Comparison of ENCODE assay signal across 13 mouse cellular contexts in genomic region chr2:76970204-76970603, GRCm38 (mm10). TPM values are rescaled to one million over a fixed set of nuclear protein-coding genes. Genes with fewer than 3 reads are reported as not detected.
"Had no signal": no experiment of that assay in that cellular context is flagged by ENCODE, and none has a peak within 500 bp of the region (broad histone marks: within the 10 kb centered on the region; RNA-seq: fewer than 3 reads in every experiment).

No protein-coding gene starts in this region.

- H3K9ac ChIP-seq: limb, embryonic 15.5 days; liver, embryonic 12.5 days; lung, embryonic 15.5 days; midbrain, embryonic 13.5 days; neural tube, embryonic 13.5 days had no signal

- H3K4me2 ChIP-seq: limb, embryonic 15.5 days; liver, embryonic 12.5 days; lung, embryonic 15.5 days; midbrain, embryonic 13.5 days; neural tube, embryonic 13.5 days had no signal

- H3K9me3 ChIP-seq: limb, embryonic 15.5 days; liver, embryonic 12.5 days; lung, embryonic 15.5 days; midbrain, embryonic 13.5 days; neural tube, embryonic 13.5 days had no signal

- H3K27ac ChIP-seq: left cerebral cortex, adult 2 months; limb, embryonic 15.5 days; liver, embryonic 12.5 days; lung, embryonic 15.5 days; macrophage; midbrain, embryonic 13.5 days; neural tube, embryonic 13.5 days had no signal

- H3K4me3 ChIP-seq: limb, embryonic 15.5 days; liver, embryonic 12.5 days; lung, embryonic 15.5 days; midbrain, embryonic 13.5 days; neural tube, embryonic 13.5 days had no signal

- H3K4me1 ChIP-seq: limb, embryonic 15.5 days; liver, embryonic 12.5 days; lung, embryonic 15.5 days; midbrain, embryonic 13.5 days; neural tube, embryonic 13.5 days had no signal

- DNase-seq: kidney, postnatal 10 days; lung, postnatal 14 days; right cerebral cortex, postnatal 4 days; spleen, adult 18-20 months; thymus, adult 18-20 months; thymus, postnatal 25 days had no signal

- H3K27me3 ChIP-seq: limb, embryonic 15.5 days; liver, embryonic 12.5 days; lung, embryonic 15.5 days; midbrain, embryonic 13.5 days; neural tube, embryonic 13.5 days had no signal

- ATAC-seq: liver, embryonic 12.5 days had no signal

- H3K36me3 ChIP-seq: limb, embryonic 15.5 days; liver, embryonic 12.5 days; lung, embryonic 15.5 days; midbrain, embryonic 13.5 days; neural tube, embryonic 13.5 days had no signal

RNA-seq across cellular contexts. Expression of gene Ttn, which starts 12.1 kb away (rescaled TPM):
- polyA plus RNA-seq: macrophage had no signal
